Mouse (Mus musculus) megakaryocyte, embryonic 14.5 days (primary cell): Measurements from ENCODE around the gene C8b.

ENCODE experiments used
- FLI1 ChIP-seq: IDR thresholded peaks from 2 replicates; pipeline ENCODE4 v1.6.1; 2012; ENCODE audit warnings: low read length, inconsistent platforms, mixed read lengths
- GATA1 ChIP-seq: IDR thresholded peaks from 3 replicates; pipeline ENCODE4 v1.6.1; 2012; ENCODE audit warnings: mixed read lengths, low read length, inconsistent platforms, borderline replicate concordance

GRCm38 (mm10) chr4:104818986-104819385 is 52.9 kb downstream of the C8b start:
- TF ChIP-seq FLI1 (no peak), GATA1 (no peak)
